Mouse (Mus musculus) liver, embryonic 14.5 days (tissue): ENCODE results near the gene Bmpr2. TPM values are rescaled to one million over a fixed set of nuclear protein-coding genes. Genes with fewer than 3 reads are reported as not detected.

Experiments
- ATAC-seq: fragments of 200-750 bp; cut with Nextera tagmentation; 2 replicates; pipeline ENCODE4 v1.8.0; 2017; ENCODE audit warnings: moderate number of reproducible peaks, mild to moderate bottlenecking, moderate library complexity; ENCODE audit not compliant: insufficient read depth
- DNase-seq, 3 experiments: peaks; one replicate each; pipeline ENCODE4 v3.0.0-alpha.2; 2012 to 2013; ENCODE audit warnings: low read depth in 3 of 3, low spot score in 3 of 3
- H3K27ac ChIP-seq: fragments of 300-500 bp; sonication (generic); 2 replicates; pipeline ENCODE4 v1.5.1; 2014; ENCODE audit warnings: moderate library complexity, mild to moderate bottlenecking, control low read depth, inconsistent platforms
- H3K27me3 ChIP-seq: fragments of 300-500 bp; sonication (generic); 2 replicates; pipeline ENCODE4 v1.6.1; 2014; ENCODE audit warnings: mild to moderate bottlenecking, low read length, moderate library complexity; ENCODE audit not compliant: control insufficient read depth, insufficient read depth
- H3K36me3 ChIP-seq: fragments of 300-500 bp; sonication (generic); replicated peaks from 2 replicates; pipeline ENCODE4 v1.6.1; 2014; ENCODE audit warnings: low read depth; ENCODE audit not compliant: control insufficient read depth, insufficient read depth
- H3K4me1 ChIP-seq, 2 experiments: fragments of 200-500 bp in 1 of 2; fragments of 300-500 bp in 1 of 2; sonication (generic) in 1 of 2; replicated peaks; 2 replicates each; pipeline ENCODE4 v1.6.1; 2012 to 2014; ENCODE audit warnings: antibody characterized with exemption in 1 of 2, inconsistent platforms in 1 of 2, low read length in 1 of 2; ENCODE audit not compliant: control insufficient read depth in 2 of 2, insufficient read depth in 2 of 2
- H3K4me2 ChIP-seq: fragments of 300-500 bp; sonication (generic); 2 replicates; pipeline ENCODE4 v1.6.1; 2014; ENCODE audit warnings: low read depth, mild to moderate bottlenecking, control low read depth, moderate library complexity
- H3K4me3 ChIP-seq, 2 experiments: fragments of 200-500 bp in 1 of 2; fragments of 300-500 bp in 1 of 2; sonication (generic) in 1 of 2; 2 replicates each; pipeline ENCODE4 v1.5.1; 2012 to 2014; ENCODE audit warnings: low read depth in 2 of 2, low read length in 2 of 2, mild to moderate bottlenecking in 2 of 2, control low read depth in 1 of 2, inconsistent platforms in 1 of 2, moderate library complexity in 1 of 2; ENCODE audit not compliant: insufficient read depth in 1 of 2
- H3K9ac ChIP-seq: fragments of 300-500 bp; sonication (generic); replicated peaks from 2 replicates; pipeline ENCODE4 v1.6.1; 2014; ENCODE audit warnings: mild to moderate bottlenecking, control low read depth, moderate library complexity
- H3K9me3 ChIP-seq: fragments of 300-500 bp; sonication (generic); 2 replicates; pipeline ENCODE4 v1.6.1; 2016; ENCODE audit warnings: low read length, mixed read lengths; ENCODE audit not compliant: control insufficient read depth
- CTCF ChIP-seq: IDR thresholded peaks from 2 replicates; pipeline ENCODE4 v1.5.1; 2016; ENCODE audit warnings: antibody characterized with exemption, low read depth, control low read depth
- EP300 ChIP-seq: IDR thresholded peaks from 2 replicates; pipeline ENCODE4 v1.6.1; 2016; ENCODE audit warnings: antibody characterized with exemption, low read depth
- WGBS: fragments of 180-500 bp; shearing (Covaris S2); extraction: QIAGEN DNeasy Blood & Tissue Kit; methylation state at CpG from one replicate; pipeline ENCODE4 v1.1.7; 2014; ENCODE audit not compliant: insufficient replicate concordance; 5-methylcytosine and 5-hydroxymethylcytosine counted together
- polyA plus RNA-seq, 2 experiments: library from polyadenylated mRNA; depleted of rRNA in 1 of 2; stranded (reverse) in 1 of 2; unstranded in 1 of 2; fragments of >200 nt; fragmentation: Nextera tagmentation in 1 of 2; extraction: Ambion mirVana in 1 of 2; gene quantifications; 2 replicates each; pipeline versions ENCODE4 v1.2.1 to v1.2.3; 2012 to 2014

The Bmpr2 gene
- polyA plus RNA-seq, 2 experiments: 1.0 TPM

GRCm38 (mm10) chr1:59809921-59810320 lies 46.7 kb downstream of the Bmpr2 start:
- 19% methylated on average over 2 of the region's 2 CpGs for WGBS
- Histone ChIP-seq H3K36me3 (no peaks in the 10 kb centered on the region), H3K9ac (no peak overlapping the region), H3K4me3 (no peak overlapping the region), H3K27ac (no peak overlapping the region), H3K4me1 (peaks cover 0 to 4% of the 10 kb centered on the region in 2 experiments; a peak in 2 of 4 replicates), H3K4me2 (no peak overlapping the region), H3K9me3 (no peaks in the 10 kb centered on the region), H3K27me3 (no peaks in the 10 kb centered on the region)
- no peak for TF ChIP-seq CTCF
- TF ChIP-seq EP300: no peak
- no peak for DNase-seq
- no peak for ATAC-seq

GRCm38 (mm10) chr1:59812782-59813181 lies 49.6 kb downstream of the Bmpr2 start:
- H3K4me1 ChIP-seq: peaks cover 0 to 3% of the 10 kb centered on the region in 2 experiments; a peak in 2 of 4 replicates
- DNase-seq (no peak), ATAC-seq (no peak)
- H3K4me3 ChIP-seq: no peak overlapping the region
- TF ChIP-seq CTCF (no peak), EP300 (no peak)
- H3K9ac ChIP-seq: no peak overlapping the region
- H3K27me3 ChIP-seq: no peaks in the 10 kb centered on the region
- 69% methylated on average over 4 of the region's 4 CpGs for WGBS
- H3K27ac ChIP-seq: no peak overlapping the region
- H3K36me3 ChIP-seq: no peaks in the 10 kb centered on the region
- H3K9me3 ChIP-seq: no peaks in the 10 kb centered on the region
- H3K4me2 ChIP-seq: no peak overlapping the region

- H3K27ac ChIP-seq: no peak overlapping the region
- no peak overlapping the region for H3K4me3 ChIP-seq
- H3K9me3 ChIP-seq: no peaks in the 10 kb centered on the region
- no peak overlapping the region for H3K9ac ChIP-seq
- no peaks in the 10 kb centered on the region for H3K27me3 ChIP-seq
- no peaks in the 10 kb centered on the region for H3K36me3 ChIP-seq
- DNase-seq (no peak), ATAC-seq (no peak)
- TF ChIP-seq CTCF (no peak), EP300 (no peak)
- H3K4me1 ChIP-seq: peaks cover 0 to 4% of the 10 kb centered on the region in 2 experiments; a peak in 1 of 4 replicates
- H3K4me2 ChIP-seq: no peak overlapping the region
Observed at GRCm38 (mm10) chr1:59825421-59825820, 62.2 kb downstream of the Bmpr2 start.

GRCm38 (mm10) chr1:59826583-59826982 lies 63.4 kb downstream of the Bmpr2 start:
- Histone ChIP-seq H3K4me1 (peaks cover 0 to 4% of the 10 kb centered on the region in 2 experiments; a peak in 1 of 4 replicates), H3K36me3 (no peaks in the 10 kb centered on the region), H3K9me3 (no peaks in the 10 kb centered on the region), H3K9ac (no peak overlapping the region), H3K27me3 (no peaks in the 10 kb centered on the region), H3K4me2 (no peak overlapping the region), H3K27ac (no peak overlapping the region), H3K4me3 (no peak overlapping the region)
- WGBS: 77% methylated on average over 8 of the region's 8 CpGs
- DNase-seq (no peak), ATAC-seq (no peak)
- no peak for TF ChIP-seq EP300
- TF ChIP-seq CTCF: no peak

- Histone ChIP-seq H3K4me1 (peaks cover 0 to 4% of the 10 kb centered on the region in 2 experiments; a peak in 1 of 4 replicates), H3K27ac (no peak overlapping the region), H3K9ac (no peak overlapping the region), H3K4me3 (no peak overlapping the region), H3K4me2 (no peak overlapping the region), H3K9me3 (no peaks in the 10 kb centered on the region), H3K36me3 (no peaks in the 10 kb centered on the region), H3K27me3 (no peaks in the 10 kb centered on the region)
- DNase-seq (no peak), ATAC-seq (no peak)
- WGBS: 16% methylated on average over 2 of the region's 2 CpGs
- TF ChIP-seq EP300 (no peak), CTCF (no peak)
Observed at GRCm38 (mm10) chr1:59829410-59829809, 66.2 kb downstream of the Bmpr2 start.
